Mouse (Mus musculus) megakaryocyte, embryonic 14.5 days (primary cell): Measurements from ENCODE around the gene Zdhhc17.

Experiments used
- FLI1 ChIP-seq: IDR thresholded peaks from 2 replicates; pipeline ENCODE4 v1.6.1; 2012; ENCODE audit warnings: low read length, inconsistent platforms, mixed read lengths
- GATA1 ChIP-seq: IDR thresholded peaks from 3 replicates; pipeline ENCODE4 v1.6.1; 2012; ENCODE audit warnings: mixed read lengths, low read length, inconsistent platforms, borderline replicate concordance

- TF ChIP-seq GATA1: no peak
- TF ChIP-seq FLI1: no peak
Observed at GRCm38 (mm10) chr10:111050061-111050460, 40.1 kb upstream of the Zdhhc17 start.
